Mouse (Mus musculus) hindbrain, embryonic 12.5 days (tissue): Measurements from ENCODE around the gene Adcy5. TPM values are rescaled to one million over a fixed set of nuclear protein-coding genes. Genes with fewer than 3 reads are reported as not detected.

Experiments
- ATAC-seq: fragments of 200-750 bp; cut with Nextera tagmentation; 2 replicates; pipeline ENCODE4 v1.8.0; 2017; ENCODE audit warnings: moderate TSS enrichment; ENCODE audit not compliant: low FRiP score
- H3K27ac ChIP-seq: fragments of 300-500 bp; sonication (generic); 2 replicates; pipeline ENCODE4 v1.5.1; 2016; ENCODE audit warnings: mild to moderate bottlenecking
- H3K27me3 ChIP-seq: fragments of 300-500 bp; sonication (generic); 2 replicates; pipeline ENCODE4 v1.6.1; 2016; ENCODE audit warnings: mild to moderate bottlenecking
- H3K36me3 ChIP-seq: fragments of 300-500 bp; sonication (generic); 2 replicates; pipeline ENCODE4 v1.6.1; 2016; ENCODE audit warnings: mild to moderate bottlenecking
- H3K4me1 ChIP-seq: fragments of 300-500 bp; sonication (generic); 2 replicates; pipeline ENCODE4 v1.6.1; 2016
- H3K4me2 ChIP-seq: fragments of 300-500 bp; sonication (generic); replicated peaks from 2 replicates; pipeline ENCODE4 v1.6.1; 2016; ENCODE audit warnings: mild to moderate bottlenecking
- H3K4me3 ChIP-seq: fragments of 300-500 bp; sonication (generic); 2 replicates; pipeline ENCODE4 v1.5.1; 2016; ENCODE audit warnings: mild to moderate bottlenecking
- H3K9ac ChIP-seq: fragments of 300-500 bp; sonication (generic); 2 replicates; pipeline ENCODE4 v1.6.1; 2016; ENCODE audit warnings: mild to moderate bottlenecking, moderate library complexity
- H3K9me3 ChIP-seq: fragments of 300-500 bp; sonication (generic); replicated peaks from 2 replicates; pipeline ENCODE4 v1.6.1; 2016; ENCODE audit warnings: mild to moderate bottlenecking
- WGBS: fragments of 180-500 bp; shearing (Covaris S2); methylation state at CpG from one replicate; pipeline ENCODE4 v1.1.7; 2016; 5-methylcytosine and 5-hydroxymethylcytosine counted together
- polyA plus RNA-seq: library from polyadenylated mRNA; unstranded; fragments of >200 nt; fragmentation: Nextera tagmentation; extraction: Ambion mirVana; gene quantifications from 2 replicates; pipeline ENCODE4 v1.2.1, GENCODE M21; 2016

Adcy5 gene
- polyA plus RNA-seq, 1 experiment from 2014 or later = 4.4 TPM

GRCm38 (mm10) chr16:35164361-35165224, 9.9 kb downstream of the Adcy5 start:
- peak overlapping the region; percentile 37 for H3K4me2 ChIP-seq
- WGBS = 20% methylated on average over 19 of the region's 19 CpGs
- H3K27ac ChIP-seq = peak overlapping the region; percentile 78
- H3K27me3 ChIP-seq = no peaks in the 10 kb centered on the region
- no peak overlapping the region for H3K4me3 ChIP-seq
- peaks cover 50% of the 10 kb centered on the region for H3K4me1 ChIP-seq
- peak; percentile 82 for ATAC-seq
- H3K9ac ChIP-seq = peak overlapping the region; percentile 20; the same call in 1 of the 2 replicates
- no peaks in the 10 kb centered on the region for H3K36me3 ChIP-seq
- H3K9me3 ChIP-seq = no peaks in the 10 kb centered on the region

- Histone ChIP-seq H3K27me3 (no peaks in the 10 kb centered on the region), H3K9me3 (no peaks in the 10 kb centered on the region), H3K27ac (peak overlapping the region; percentile 78; the same call in 1 of the 2 replicates), H3K4me3 (no peak overlapping the region), H3K4me2 (no peak overlapping the region), H3K4me1 (peaks cover 42% of the 10 kb centered on the region), H3K9ac (no peak overlapping the region), H3K36me3 (no peaks in the 10 kb centered on the region)
- ATAC-seq = no peak
- WGBS = 77% methylated on average over 6 of the region's 6 CpGs
Observed at GRCm38 (mm10) chr16:35165361-35165760, 10.7 kb downstream of the Adcy5 start.

GRCm38 (mm10) chr16:35165788-35166187, 11.1 kb downstream of the Adcy5 start:
- H3K4me2 ChIP-seq = no peak overlapping the region
- H3K27me3 ChIP-seq = no peaks in the 10 kb centered on the region
- H3K9ac ChIP-seq = no peak overlapping the region
- no peaks in the 10 kb centered on the region for H3K9me3 ChIP-seq
- no peaks in the 10 kb centered on the region for H3K36me3 ChIP-seq
- ATAC-seq = no peak
- peaks cover 38% of the 10 kb centered on the region for H3K4me1 ChIP-seq
- H3K4me3 ChIP-seq = no peak overlapping the region
- H3K27ac ChIP-seq = no peak overlapping the region
- 86% methylated on average over 3 of the region's 3 CpGs for WGBS

GRCm38 (mm10) chr16:35169431-35169830, 14.8 kb downstream of the Adcy5 start:
- Histone ChIP-seq H3K4me3 (no peak overlapping the region), H3K27me3 (no peaks in the 10 kb centered on the region), H3K4me2 (no peak overlapping the region), H3K9me3 (no peaks in the 10 kb centered on the region), H3K27ac (no peak overlapping the region), H3K36me3 (no peaks in the 10 kb centered on the region), H3K9ac (no peak overlapping the region), H3K4me1 (peaks cover 22% of the 10 kb centered on the region)
- WGBS = 83% methylated on average over 7 of the region's 7 CpGs
- ATAC-seq = no peak

- Histone ChIP-seq H3K4me2 (no peak overlapping the region), H3K4me1 (no peaks in the 10 kb centered on the region), H3K4me3 (no peak overlapping the region), H3K27me3 (no peaks in the 10 kb centered on the region; the same call in 1 of the 2 replicates), H3K27ac (no peak overlapping the region), H3K36me3 (no peaks in the 10 kb centered on the region), H3K9me3 (no peaks in the 10 kb centered on the region), H3K9ac (no peak overlapping the region)
- WGBS = 90% methylated on average over 5 of the region's 5 CpGs
- no peak for ATAC-seq
Observed at GRCm38 (mm10) chr16:35172195-35172594, 17.5 kb downstream of the Adcy5 start.

GRCm38 (mm10) chr16:35178516-35178915, 23.8 kb downstream of the Adcy5 start:
- H3K9me3 ChIP-seq = no peaks in the 10 kb centered on the region
- 78% methylated on average over 3 of the region's 3 CpGs for WGBS
- no peaks in the 10 kb centered on the region for H3K36me3 ChIP-seq
- no peak overlapping the region for H3K9ac ChIP-seq
- no peaks in the 10 kb centered on the region; the same call in 1 of the 2 replicates for H3K27me3 ChIP-seq
- H3K27ac ChIP-seq = no peak overlapping the region
- H3K4me1 ChIP-seq = peaks cover 6% of the 10 kb centered on the region; the same call in 1 of the 2 replicates
- no peak overlapping the region for H3K4me3 ChIP-seq
- no peak for ATAC-seq
- H3K4me2 ChIP-seq = no peak overlapping the region

- no peak overlapping the region for H3K9ac ChIP-seq
- 70% methylated on average over 8 of the region's 8 CpGs for WGBS
- H3K27ac ChIP-seq = no peak overlapping the region
Observed at GRCm38 (mm10) chr16:35179082-35179481, 24.4 kb downstream of the Adcy5 start.

GRCm38 (mm10) chr16:35183161-35183560, 28.5 kb downstream of the Adcy5 start:
- Histone ChIP-seq H3K36me3 (no peaks in the 10 kb centered on the region), H3K27ac (no peak overlapping the region), H3K9me3 (no peaks in the 10 kb centered on the region), H3K27me3 (no peaks in the 10 kb centered on the region), H3K9ac (no peak overlapping the region), H3K4me3 (no peak overlapping the region), H3K4me2 (no peak overlapping the region), H3K4me1 (peaks cover 14% of the 10 kb centered on the region)
- no peak; the same call in 1 of the 2 replicates for ATAC-seq
- 78% methylated on average over 11 of the region's 11 CpGs for WGBS

More at GRCm38 (mm10) chr16:35179082-35179481, 24.4 kb downstream of the Adcy5 start:
- no peak for ATAC-seq
- H3K36me3 ChIP-seq = no peaks in the 10 kb centered on the region
- no peak overlapping the region for H3K4me2 ChIP-seq
- H3K9me3 ChIP-seq = no peaks in the 10 kb centered on the region
- H3K27me3 ChIP-seq = no peaks in the 10 kb centered on the region; the same call in 1 of the 2 replicates
- peaks cover 6% of the 10 kb centered on the region; the same call in 1 of the 2 replicates for H3K4me1 ChIP-seq
- no peak overlapping the region for H3K4me3 ChIP-seq

- no peaks in the 10 kb centered on the region for H3K9me3 ChIP-seq
- H3K36me3 ChIP-seq = no peaks in the 10 kb centered on the region
- H3K9ac ChIP-seq = no peak overlapping the region
- H3K27me3 ChIP-seq = 0 out of 2 replicates have a peak, but pooled peaks cover 2% of the 10 kb centered on the region
- WGBS = 88% methylated on average over 4 of the region's 4 CpGs
- no peak for ATAC-seq
- H3K4me1 ChIP-seq = peaks cover 13% of the 10 kb centered on the region
- no peak overlapping the region for H3K4me3 ChIP-seq
- no peak overlapping the region for H3K27ac ChIP-seq
- H3K4me2 ChIP-seq = no peak overlapping the region
Observed at GRCm38 (mm10) chr16:35188111-35188510, 33.4 kb downstream of the Adcy5 start.

- H3K27ac ChIP-seq = no peak overlapping the region
- H3K9ac ChIP-seq = no peak overlapping the region
- H3K27me3 ChIP-seq = 0 out of 2 replicates have a peak, but pooled peaks cover 2% of the 10 kb centered on the region
- no peak overlapping the region for H3K4me2 ChIP-seq
- no peak for ATAC-seq
- H3K4me1 ChIP-seq = peaks cover 19% of the 10 kb centered on the region
- H3K9me3 ChIP-seq = no peaks in the 10 kb centered on the region
- 81% methylated on average over 11 of the region's 11 CpGs for WGBS
- H3K36me3 ChIP-seq = no peaks in the 10 kb centered on the region
- no peak overlapping the region for H3K4me3 ChIP-seq
Observed at GRCm38 (mm10) chr16:35189420-35190141, 34.9 kb downstream of the Adcy5 start.

GRCm38 (mm10) chr16:35190777-35191176, 36.1 kb downstream of the Adcy5 start:
- Histone ChIP-seq H3K36me3 (no peaks in the 10 kb centered on the region), H3K4me3 (no peak overlapping the region), H3K9ac (no peak overlapping the region), H3K4me1 (peaks cover 14% of the 10 kb centered on the region), H3K4me2 (no peak overlapping the region), H3K27me3 (0 out of 2 replicates have a peak, but pooled peaks cover 2% of the 10 kb centered on the region), H3K9me3 (no peaks in the 10 kb centered on the region), H3K27ac (no peak overlapping the region)
- WGBS = 74% methylated on average over 7 of the region's 7 CpGs
- ATAC-seq = no peak

- 74% methylated on average over 7 of the region's 7 CpGs for WGBS
- H3K36me3 ChIP-seq = no peaks in the 10 kb centered on the region
- no peak for ATAC-seq
Observed at GRCm38 (mm10) chr16:35191271-35191670, 36.6 kb downstream of the Adcy5 start.

More at GRCm38 (mm10) chr16:35191271-35191670, 36.6 kb downstream of the Adcy5 start:
- Histone ChIP-seq H3K9me3 (no peaks in the 10 kb centered on the region), H3K4me1 (peaks cover 14% of the 10 kb centered on the region), H3K4me2 (no peak overlapping the region), H3K9ac (no peak overlapping the region), H3K27me3 (0 out of 2 replicates have a peak, but pooled peaks cover 2% of the 10 kb centered on the region), H3K27ac (no peak overlapping the region), H3K4me3 (no peak overlapping the region)
